Mouse (Mus musculus) cerebellum, postnatal 14 days (tissue): ENCODE results near the gene Hoxa7.

Experiments
- DNase-seq, 2 experiments: peaks; one replicate each; pipeline ENCODE4 v3.0.0; 2021; ENCODE audit warnings: mixed read lengths in 2 of 2

Hoxa7 gene

GRCm38 (mm10) chr6:52223939-52224760 is 2.5 kb upstream of the Hoxa7 start:
- no peak for DNase-seq

DNA sequence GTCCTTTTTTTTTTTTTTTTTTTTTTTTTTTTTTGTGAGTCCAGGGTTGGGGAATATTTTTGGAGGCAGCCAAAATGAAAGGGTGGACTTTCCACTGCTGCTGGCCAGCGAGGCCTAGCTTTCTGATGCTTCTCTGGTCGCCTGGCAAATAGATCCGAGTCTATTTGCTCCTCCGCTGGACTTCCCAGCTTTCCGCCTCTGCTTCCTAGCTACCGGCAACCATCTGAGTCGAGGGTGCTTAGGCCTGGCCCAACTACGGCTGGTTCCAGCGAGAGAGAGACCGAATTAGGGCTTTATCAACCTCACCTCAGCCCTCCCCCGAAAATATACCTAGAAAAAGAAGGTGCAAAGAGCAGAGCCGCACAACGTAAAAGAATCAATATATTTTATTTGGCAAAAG is 1.1 kb upstream of the Hoxa7 start:
- no peak for DNase-seq

GRCm38 (mm10) chr6:52221993-52222685 is 485 bp upstream of the Hoxa7 start:
- DNase-seq: peak in 1 of 2 experiments; percentile 28

DNA sequence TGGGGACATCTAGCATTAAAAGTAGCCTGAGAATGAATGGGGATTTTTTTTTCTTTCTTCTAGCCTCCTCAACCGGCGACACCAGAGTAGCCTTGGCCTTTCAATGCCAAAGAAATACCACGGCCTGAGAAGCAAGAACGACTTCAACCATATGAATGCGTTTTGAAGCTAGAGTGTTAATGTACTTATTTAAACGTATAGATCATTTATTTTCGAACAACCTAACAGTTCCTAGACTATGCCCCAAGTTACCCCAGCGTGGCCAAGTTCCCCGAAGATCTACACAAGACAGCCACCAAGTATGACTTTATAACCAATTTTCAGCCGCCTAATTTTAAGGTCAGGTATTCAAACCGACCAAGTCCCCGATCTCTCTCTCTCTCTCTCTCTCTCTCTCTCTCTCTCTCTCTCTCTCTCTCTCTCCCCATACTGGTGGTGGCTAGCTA is 766 bp downstream of the Hoxa7 start:
- peak in 1 of 2 experiments; percentile 40 for DNase-seq

GRCm38 (mm10) chr6:52220003-52220864 is 1.4 kb downstream of the Hoxa7 start:
- DNase-seq: peak; percentile 25 to 46

- no peak for DNase-seq
Measured at GRCm38 (mm10) chr6:52219234-52219942, 2.3 kb downstream of the Hoxa7 start.

DNA sequence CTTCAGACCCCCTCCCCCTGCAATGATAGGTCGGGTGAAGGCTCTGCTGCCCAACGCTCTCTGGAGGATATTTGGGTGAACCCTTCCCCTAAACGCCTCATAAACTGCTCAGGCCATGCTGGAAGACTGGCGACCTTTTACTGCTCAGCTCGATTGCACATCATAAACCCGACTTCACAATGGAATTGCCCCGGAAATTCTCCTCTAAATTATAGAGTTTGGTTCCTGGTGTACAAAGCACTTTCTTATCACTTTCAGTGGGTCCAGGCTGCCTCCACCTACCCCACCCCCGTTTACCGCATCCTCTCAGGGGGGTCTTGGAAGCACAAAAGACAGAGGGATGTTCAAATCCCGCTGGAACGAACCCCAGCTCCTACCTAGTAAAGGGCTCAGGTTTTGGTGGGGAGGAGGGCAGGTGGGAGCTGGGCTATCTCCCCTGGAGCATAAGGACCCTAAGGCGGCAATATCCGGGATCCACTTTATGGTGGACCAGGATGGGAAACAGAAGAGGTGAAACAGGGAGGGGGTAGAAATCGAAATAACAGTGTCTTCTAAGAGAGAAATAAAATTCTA is 2.9 kb downstream of the Hoxa7 start:
- peak; percentile 44 to 49 for DNase-seq

DNA sequence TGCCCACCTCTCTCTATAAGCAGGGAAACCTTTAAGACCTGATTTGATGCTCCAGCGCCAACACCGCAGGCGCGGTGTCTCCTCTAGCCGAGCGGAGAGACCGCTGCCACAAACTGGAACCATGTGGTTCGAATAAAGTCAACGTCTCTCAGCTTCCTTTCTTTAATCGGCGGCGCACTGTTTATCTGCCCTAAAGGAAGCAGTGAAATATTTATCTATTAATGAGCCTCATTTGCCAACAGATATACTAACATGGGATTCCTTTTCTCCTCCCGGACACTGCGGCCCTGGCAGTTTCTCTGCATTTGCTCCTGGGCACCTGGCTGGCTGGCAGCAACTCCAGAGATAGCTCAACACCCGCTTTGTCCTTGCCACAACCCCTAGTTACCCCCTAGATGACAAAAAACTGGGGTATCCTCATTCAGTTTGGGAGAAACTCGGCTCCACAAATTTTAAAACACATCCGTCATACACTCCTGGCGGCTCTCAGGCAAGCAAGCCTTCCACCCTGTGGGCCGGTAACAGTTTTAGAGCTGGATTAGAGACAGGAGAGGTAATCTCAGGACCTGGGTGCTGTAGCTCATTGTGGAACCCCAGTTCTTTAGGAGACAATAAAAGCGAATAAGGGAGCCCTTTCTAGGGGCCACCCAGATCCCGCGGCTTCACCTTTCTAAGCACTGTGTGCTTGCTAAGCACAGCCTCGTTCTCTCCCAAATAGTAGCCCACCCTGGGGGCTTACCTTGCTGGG is 3.6 kb downstream of the Hoxa7 start:
- DNase-seq: peak in 1 of 2 experiments; percentile 13

- DNase-seq: no peak
Measured at GRCm38 (mm10) chr6:52217459-52217768, 4.2 kb downstream of the Hoxa7 start.

GRCm38 (mm10) chr6:52216691-52217458 is 4.8 kb downstream of the Hoxa7 start:
- DNase-seq: no peak

GRCm38 (mm10) chr6:52215771-52216535 is 5.7 kb downstream of the Hoxa7 start:
- DNase-seq: no peak

DNA sequence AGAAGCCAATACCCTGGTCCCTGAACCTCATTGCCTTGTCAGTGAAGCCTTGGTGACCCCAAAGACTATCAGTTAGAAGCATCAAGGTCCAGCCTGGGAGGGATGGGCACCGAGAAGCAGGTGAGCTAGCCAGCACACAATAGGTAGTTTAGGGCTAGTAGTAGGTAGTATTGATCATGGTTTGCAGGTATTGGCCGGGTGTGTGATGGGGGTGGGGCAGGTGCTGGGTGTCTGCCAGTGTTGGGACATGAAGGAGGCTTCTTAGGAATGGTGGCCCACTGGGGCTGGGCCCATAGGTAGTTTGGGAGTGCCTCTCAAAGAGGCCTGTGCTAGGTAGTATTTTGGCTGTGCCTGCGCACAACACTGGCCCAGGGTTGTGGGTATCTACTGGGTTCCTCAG is 6.6 kb downstream of the Hoxa7 start:
- DNase-seq: no peak

DNA sequence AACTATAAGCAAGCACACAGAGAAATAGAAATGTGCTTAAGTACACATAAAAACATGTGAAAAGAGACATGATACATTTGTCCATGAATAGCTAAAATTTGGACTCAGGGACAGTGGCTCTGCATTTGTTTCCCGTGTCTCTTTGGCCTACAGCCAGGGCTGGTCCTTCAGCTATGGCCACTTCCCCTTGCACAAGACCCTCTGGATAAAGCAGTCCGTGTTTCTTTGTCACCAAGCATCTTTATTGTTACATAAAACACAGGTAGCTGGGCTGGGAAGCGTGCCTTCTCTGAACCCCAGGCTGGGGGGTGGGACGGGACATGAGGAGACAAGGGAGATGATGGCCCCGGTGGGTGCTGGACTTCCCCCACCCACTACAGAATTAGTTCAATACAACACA is 7.4 kb downstream of the Hoxa7 start:
- no peak for DNase-seq

DNA sequence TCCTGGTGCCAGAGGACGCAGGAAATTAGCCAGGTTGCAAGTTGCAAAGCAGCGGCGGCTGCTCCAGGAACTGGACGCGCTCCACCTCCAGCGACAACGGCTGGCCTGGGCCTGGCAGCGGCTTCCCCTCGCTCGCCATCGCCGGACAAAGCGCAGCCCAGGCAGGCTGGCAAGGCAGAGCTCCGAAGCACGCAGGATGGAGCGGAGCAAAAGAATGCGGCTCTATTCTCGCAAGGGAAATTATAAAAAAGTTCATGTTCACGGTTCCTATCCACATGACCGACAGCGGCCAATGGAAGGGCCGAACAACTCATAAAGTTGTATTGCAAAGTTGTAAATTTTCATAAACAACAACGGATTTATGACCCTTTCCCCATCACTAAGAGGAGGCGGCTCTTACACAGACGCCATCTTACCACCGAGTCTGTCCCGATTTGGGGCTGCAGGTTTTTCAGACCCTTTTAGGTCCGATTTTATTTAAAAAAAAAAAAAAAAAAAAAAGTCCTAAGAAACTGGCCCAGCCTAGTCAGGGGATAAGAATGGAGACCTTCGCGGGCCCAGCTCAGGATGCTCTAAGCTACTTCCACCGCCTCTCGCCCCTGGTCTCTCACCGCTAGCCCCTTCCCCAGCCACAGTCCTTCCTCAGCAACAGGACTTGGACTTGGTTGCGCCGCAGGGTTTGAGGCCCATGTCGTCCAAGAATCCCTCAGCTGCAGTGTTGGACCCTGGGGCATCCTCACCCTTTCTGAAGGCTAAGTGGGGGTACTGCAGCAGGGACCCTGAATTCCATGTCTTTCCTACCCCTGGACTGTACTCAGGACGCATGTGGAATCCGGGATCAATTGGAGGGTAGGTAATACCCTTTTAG is 8.3 kb downstream of the Hoxa7 start, which contains the start of the genes Hoxa3 and Gm28308:
Gene Hoxa3 (minus strand): TSS at position 218 of the 868 bp plus-strand sequence.
Gene Gm28308 (minus strand): TSS at position 221 of the 868 bp plus-strand sequence.
- no peak for DNase-seq

DNA sequence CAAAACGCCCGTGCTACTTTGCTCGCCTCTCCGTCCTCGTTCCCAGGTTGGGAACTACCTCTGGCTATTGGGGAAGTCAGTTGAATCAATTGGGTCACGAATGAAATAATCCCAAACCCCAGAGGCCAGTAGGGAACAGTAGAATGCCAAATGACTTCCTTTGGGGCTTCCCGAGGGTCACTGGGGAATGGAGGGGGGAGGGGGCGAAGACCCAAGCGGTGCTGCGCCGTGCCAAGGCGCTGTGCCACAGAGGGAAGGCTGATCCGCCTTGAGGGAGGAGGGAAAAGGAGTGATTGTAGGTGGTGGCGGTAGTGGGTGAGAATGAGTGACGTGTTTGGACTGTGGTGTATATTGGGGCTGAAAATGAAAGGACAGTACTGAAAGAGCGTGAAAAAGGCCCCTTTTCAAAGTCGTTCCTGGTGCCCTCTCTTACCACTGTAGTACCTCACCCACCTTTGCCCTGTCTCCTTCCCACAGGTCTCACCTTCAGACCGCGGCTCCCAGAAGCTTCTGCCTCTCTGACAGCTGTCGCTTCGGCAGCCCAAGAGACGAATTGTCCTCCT is 9.0 kb downstream of the Hoxa7 start:
- no peak for DNase-seq

DNA sequence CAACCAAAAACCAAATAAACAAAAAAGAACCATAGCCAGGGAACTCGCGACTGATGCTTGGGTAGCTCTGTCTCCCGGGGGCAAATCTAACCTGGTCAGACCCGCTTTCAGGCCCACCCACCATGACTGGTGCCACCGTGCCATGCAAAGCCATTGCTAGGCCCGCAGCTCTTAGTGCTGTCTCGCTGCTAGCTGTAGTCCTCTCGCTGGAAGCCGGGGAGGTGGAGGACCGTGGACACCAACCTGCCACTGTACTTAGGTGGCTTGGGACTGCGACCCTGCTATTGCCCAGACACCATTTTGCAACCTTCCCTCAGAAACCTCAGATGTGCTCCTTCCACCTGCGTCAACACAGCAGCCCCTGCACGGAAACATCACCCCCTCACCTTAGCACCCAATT is 9.7 kb downstream of the Hoxa7 start:
- DNase-seq: no peak

DNA sequence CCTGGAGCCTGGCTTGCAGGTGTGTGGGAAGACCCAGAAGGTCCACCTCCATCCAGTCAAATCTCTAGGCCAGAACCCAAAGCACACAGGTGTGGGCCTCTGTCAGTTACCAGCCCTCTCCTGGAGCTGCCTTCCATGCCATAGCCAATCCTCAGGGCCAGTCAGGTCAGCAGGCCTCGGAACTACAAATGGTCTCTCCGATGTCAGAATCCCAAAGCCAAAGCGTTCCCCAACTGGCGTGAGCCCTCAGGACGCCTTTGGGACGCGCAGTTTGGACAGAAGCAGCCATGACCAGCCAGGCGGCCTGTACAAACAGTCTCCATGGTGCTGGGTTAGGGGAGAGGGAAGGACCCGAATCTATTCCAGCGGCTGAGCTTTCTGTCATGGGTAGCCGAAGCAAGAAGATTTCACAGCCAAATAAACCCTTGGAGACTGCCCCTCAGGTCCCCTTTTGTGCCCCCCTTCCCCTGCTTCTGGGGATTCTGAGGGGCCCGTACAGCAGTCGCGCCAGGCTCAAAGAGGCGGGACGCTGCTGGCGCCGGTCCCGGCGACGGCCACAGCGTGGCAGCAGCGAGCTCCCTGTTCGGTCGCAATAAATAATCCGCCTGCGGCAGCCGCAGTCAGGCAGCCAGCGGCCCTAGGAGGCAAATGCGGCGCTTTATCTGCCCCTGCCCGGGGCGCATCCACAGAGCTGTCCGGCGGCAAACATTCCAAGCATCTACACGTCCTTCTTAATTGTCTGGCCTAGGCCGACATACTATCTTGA is 10.3 kb downstream of the Hoxa7 start:
- peak; percentile 76 to 79 for DNase-seq

DNA sequence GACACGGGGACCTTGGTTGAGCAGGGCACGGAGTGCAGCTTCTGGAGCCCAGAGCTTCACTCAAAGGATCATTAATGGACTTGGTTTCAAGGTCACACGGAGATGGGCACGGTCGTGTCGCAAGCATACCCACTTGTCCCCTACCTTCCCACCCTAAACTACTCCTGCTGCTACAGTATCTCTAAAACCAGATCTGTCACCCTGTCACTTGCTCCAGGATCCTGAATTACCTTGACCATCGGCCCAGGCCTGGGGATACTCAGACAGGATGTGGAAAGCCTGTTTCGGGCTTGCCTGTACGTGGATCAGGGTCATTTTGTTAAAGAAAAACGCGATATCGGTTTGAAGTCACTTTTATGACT is 12.0 kb downstream of the Hoxa7 start:
- DNase-seq: no peak
